Mouse (Mus musculus) ES-Bruce4 (cell line): Measurements from ENCODE around the gene Ccdc184.

Experiments
- CTCF ChIP-seq: IDR thresholded peaks from one replicate; pipeline ENCODE4 v1.8.1; 2011; ENCODE audit warnings: low read depth, low read length
- EP300 ChIP-seq: IDR thresholded peaks from 2 replicates; pipeline ENCODE4 v1.6.1; 2011; ENCODE audit warnings: low read depth, low read length; ENCODE audit not compliant: insufficient read depth
- POLR2A ChIP-seq: IDR thresholded peaks from one replicate; pipeline ENCODE4 v1.8.1; 2011; ENCODE audit warnings: low read length; ENCODE audit not compliant: insufficient read depth

DNA sequence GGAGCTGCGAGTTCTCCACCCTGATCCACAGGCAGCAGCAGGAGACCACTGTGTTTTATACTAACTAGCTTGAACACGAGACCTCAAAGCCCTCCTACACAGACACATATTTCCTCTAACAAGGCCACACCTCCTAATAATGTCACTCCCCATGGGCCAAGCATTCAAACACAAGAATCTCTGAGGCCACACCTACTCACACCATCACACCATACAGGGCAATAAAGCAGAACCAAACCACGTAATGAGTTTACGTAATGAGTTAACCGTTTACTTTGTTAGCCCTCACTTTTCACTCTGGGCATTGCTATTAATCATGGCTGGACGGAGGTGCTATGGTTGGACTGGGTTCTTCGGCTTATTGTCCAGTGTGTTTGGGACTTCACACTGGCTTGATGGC is 27.2 kb upstream of the Ccdc184 start:
- TF ChIP-seq CTCF (no peak), POLR2A (no peak), EP300 (no peak)
